Mouse (Mus musculus) layer of hippocampus, postnatal 14 days (tissue): ENCODE results near the gene Copb1. TPM values are rescaled to one million over a fixed set of nuclear protein-coding genes. Genes with fewer than 3 reads are reported as not detected.

Source experiments
- DNase-seq, 2 experiments: peaks; one replicate each; pipeline ENCODE4 v3.0.0; 2021 to 2022; ENCODE audit warnings: low spot score in 2 of 2, mixed read lengths in 1 of 2
- long read RNA-seq, 2 experiments: library from polyadenylated mRNA; stranded (forward); transcript quantifications; one replicate each; pipeline ENCODE4 v2.0.0; 2021
- total RNA-seq, 2 experiments: library from RNA; stranded (reverse); gene quantifications; 2 replicates each; pipeline ENCODE4 v1.2.3; 2021

The Copb1 gene
- total RNA-seq = 10 to 100 TPM; 59.6 to 64.4 TPM
- long read RNA-seq, experiment 1, transcript Copb1-201 (22 exons, 3,346 nt) = major isoform, 66 of 72 reads
- long read RNA-seq, experiment 1, partial matches to known transcripts = 2 of 72 reads
- long read RNA-seq, experiment 1, other reads (novel, unspliced or antisense) = 4 of 72 reads
- long read RNA-seq, experiment 2, transcript Copb1-201 (22 exons, 3,346 nt) = major isoform, 83 of 96 reads
- long read RNA-seq, experiment 2, partial matches to known transcripts = 8 of 96 reads
- long read RNA-seq, experiment 2, other reads (novel, unspliced or antisense) = 5 of 96 reads

- peak; percentile 83 to 94 for DNase-seq
Measured at GRCm38 (mm10) chr7:114253885-114254833, at the start of gene Copb1. Gene Copb1, minus strand, starts transcription at chr7:114254711.

- DNase-seq = no peak
Measured at GRCm38 (mm10) chr7:114301293-114301782, 46.8 kb upstream of the Copb1 start.

GRCm38 (mm10) chr7:114300782-114301181 is 46.3 kb upstream of the Copb1 start:
- no peak for DNase-seq

- DNase-seq = no peak
Measured at GRCm38 (mm10) chr7:114299247-114299646, 44.7 kb upstream of the Copb1 start.

- no peak for DNase-seq
Measured at GRCm38 (mm10) chr7:114294698-114295097, 40.2 kb upstream of the Copb1 start.

GRCm38 (mm10) chr7:114293903-114294302 is 39.4 kb upstream of the Copb1 start:
- no peak for DNase-seq

GRCm38 (mm10) chr7:114292501-114292971 is 38.0 kb upstream of the Copb1 start:
- peak; percentile 57 to 70 for DNase-seq

- DNase-seq = no peak
Measured at GRCm38 (mm10) chr7:114291461-114292335, 37.2 kb upstream of the Copb1 start.

GRCm38 (mm10) chr7:114290078-114290506 is 35.6 kb upstream of the Copb1 start:
- DNase-seq = peak; percentile 55 to 79

- DNase-seq = no peak
Measured at GRCm38 (mm10) chr7:114284296-114284910, 29.9 kb upstream of the Copb1 start.

- no peak for DNase-seq
Measured at GRCm38 (mm10) chr7:114283006-114283405, 28.5 kb upstream of the Copb1 start.

- DNase-seq = peak in 1 of 2 experiments; percentile 43
Measured at GRCm38 (mm10) chr7:114281671-114282070, 27.2 kb upstream of the Copb1 start.

- DNase-seq = peak; percentile 95 to 97
Measured at GRCm38 (mm10) chr7:114276005-114276752, 21.7 kb upstream of the Copb1 start, which contains the start of gene Psma1. Gene Psma1, minus strand, starts transcription at chr7:114276118.

GRCm38 (mm10) chr7:114275372-114276004 is 21.0 kb upstream of the Copb1 start:
- DNase-seq = peak in 1 of 2 experiments; percentile 13

- DNase-seq = no peak
Measured at GRCm38 (mm10) chr7:114268446-114268845, 13.9 kb upstream of the Copb1 start.

GRCm38 (mm10) chr7:114251684-114252083 is 2.8 kb downstream of the Copb1 start:
- no peak for DNase-seq

- no peak for DNase-seq
Measured at GRCm38 (mm10) chr7:114233980-114234379, 20.5 kb downstream of the Copb1 start.

GRCm38 (mm10) chr7:114232982-114233381 is 21.5 kb downstream of the Copb1 start:
- DNase-seq = no peak

GRCm38 (mm10) chr7:114231857-114232256 is 22.7 kb downstream of the Copb1 start:
- DNase-seq = no peak
